Mouse (Mus musculus) neural tube, embryonic 15.5 days (tissue): ENCODE results near the gene Tmcc3. TPM values are rescaled to one million over a fixed set of nuclear protein-coding genes. Genes with fewer than 3 reads are reported as not detected.

Source experiments
- ATAC-seq: fragments of 200-750 bp; cut with Nextera tagmentation; 2 replicates; pipeline ENCODE4 v1.8.0; 2017; ENCODE audit warnings: mild to moderate bottlenecking, moderate TSS enrichment, moderate library complexity; ENCODE audit not compliant: low FRiP score
- H3K27ac ChIP-seq: fragments of 300-500 bp; sonication (generic); replicated peaks from 2 replicates; pipeline ENCODE4 v1.5.1; 2015; ENCODE audit warnings: mild to moderate bottlenecking, inconsistent platforms
- H3K27me3 ChIP-seq: fragments of 300-500 bp; sonication (generic); replicated peaks from 2 replicates; pipeline ENCODE4 v1.6.1; 2015; ENCODE audit warnings: inconsistent platforms
- H3K36me3 ChIP-seq: fragments of 300-500 bp; sonication (generic); 2 replicates; pipeline ENCODE4 v1.6.1; 2015; ENCODE audit warnings: inconsistent platforms
- H3K4me1 ChIP-seq: fragments of 300-500 bp; sonication (generic); 2 replicates; pipeline ENCODE4 v1.6.1; 2015; ENCODE audit warnings: inconsistent platforms
- H3K4me2 ChIP-seq: fragments of 300-500 bp; sonication (generic); 2 replicates; pipeline ENCODE4 v1.6.1; 2015; ENCODE audit warnings: inconsistent platforms, mild to moderate bottlenecking, moderate library complexity
- H3K4me3 ChIP-seq: fragments of 300-500 bp; sonication (generic); replicated peaks from 2 replicates; pipeline ENCODE4 v1.5.1; 2015; ENCODE audit warnings: mild to moderate bottlenecking, inconsistent platforms
- H3K9ac ChIP-seq: fragments of 300-500 bp; sonication (generic); replicated peaks from 2 replicates; pipeline ENCODE4 v1.6.1; 2015; ENCODE audit warnings: mild to moderate bottlenecking, inconsistent platforms
- H3K9me3 ChIP-seq: fragments of 300-500 bp; sonication (generic); replicated peaks from 2 replicates; pipeline ENCODE4 v1.6.1; 2016; ENCODE audit warnings: inconsistent platforms
- WGBS: fragments of 180-500 bp; shearing (Covaris S2); methylation state at CpG from one replicate; pipeline ENCODE4 v1.1.7; 2015; ENCODE audit warnings: mixed read lengths; 5-methylcytosine and 5-hydroxymethylcytosine counted together
- polyA plus RNA-seq: library from polyadenylated mRNA; unstranded; fragments of >200 nt; fragmentation: Nextera tagmentation; extraction: Ambion mirVana; gene quantifications from 2 replicates; pipeline ENCODE4 v1.2.1, GENCODE M21; 2015

Gene Tmcc3
- polyA plus RNA-seq, 1 experiment from 2014 or later, result 17.6 TPM

DNA sequence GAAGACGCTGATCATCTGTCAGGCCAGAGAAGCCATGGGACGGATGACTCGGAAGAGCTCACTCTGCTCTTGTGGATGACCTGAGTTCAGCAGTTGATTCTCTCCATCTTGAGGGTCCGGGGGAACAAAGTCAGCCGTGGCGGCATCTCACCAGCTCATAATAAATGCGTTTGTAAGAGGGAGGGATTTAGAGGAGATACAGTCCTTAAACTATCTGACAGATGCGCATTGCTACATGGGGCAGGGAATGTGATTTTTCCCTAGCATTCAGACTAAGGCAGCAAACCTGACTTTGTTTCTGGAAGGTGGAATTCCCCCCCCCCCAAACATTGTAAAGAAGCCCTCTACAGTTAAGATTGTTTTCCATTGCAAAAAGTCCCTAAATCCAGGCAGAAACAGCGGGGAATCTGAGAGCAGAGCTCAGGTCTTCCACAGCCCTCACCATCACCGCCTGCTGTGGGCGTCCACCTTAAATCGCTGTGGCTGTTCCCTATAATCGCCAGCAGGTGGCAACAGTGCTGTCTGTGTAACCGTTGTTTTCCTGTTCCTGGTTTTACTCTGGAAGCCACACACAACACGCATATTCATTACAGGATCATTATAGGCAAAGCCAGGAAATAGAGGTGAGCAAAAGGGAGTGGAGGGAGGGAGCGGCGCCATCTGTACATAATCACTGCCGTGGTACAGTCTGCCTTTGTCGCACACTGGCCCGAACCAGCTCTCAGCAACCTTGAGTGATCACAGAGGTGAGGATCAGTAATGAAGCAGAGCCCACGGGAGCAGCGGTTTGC, 96.8 kb downstream of the Tmcc3 start:
- Histone ChIP-seq H3K4me1 (peaks cover 23% of the 10 kb centered on the region), H3K36me3 (no peaks in the 10 kb centered on the region), H3K9me3 (no peaks in the 10 kb centered on the region), H3K4me2 (peak overlapping the region; percentile 58), H3K27me3 (no peaks in the 10 kb centered on the region), H3K9ac (peak overlapping the region; percentile 42), H3K4me3 (peak overlapping the region; percentile 31), H3K27ac (peak overlapping the region; percentile 49; the same call in 1 of the 2 replicates)
- peak; percentile 77 for ATAC-seq
- WGBS, result 23% methylated on average over 22 of the region's 22 CpGs

DNA sequence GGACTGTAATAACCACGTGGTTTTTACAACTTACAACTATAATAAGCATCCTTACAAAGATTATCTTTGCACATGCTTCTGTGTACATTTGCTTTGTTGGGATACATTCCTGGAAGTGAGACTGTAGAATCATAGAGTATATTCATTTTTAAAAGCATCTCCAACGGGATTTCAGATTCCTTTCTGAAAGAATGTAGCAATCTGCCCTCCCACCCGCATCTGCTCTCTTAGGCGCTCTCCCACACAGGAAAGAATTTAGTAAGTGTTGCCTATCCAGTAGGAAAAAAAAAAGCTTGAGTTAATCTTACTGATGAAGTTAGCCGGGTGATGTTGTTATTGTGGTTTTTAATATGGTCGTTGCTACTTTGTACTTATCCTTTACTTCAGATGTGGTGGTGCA, 97.9 kb downstream of the Tmcc3 start:
- H3K4me3 ChIP-seq, result no peak overlapping the region
- 83% methylated on average over 6 of the region's 6 CpGs for WGBS
- H3K4me1 ChIP-seq, result peaks cover 34% of the 10 kb centered on the region
- no peak overlapping the region for H3K9ac ChIP-seq
- no peak overlapping the region for H3K27ac ChIP-seq
- no peaks in the 10 kb centered on the region for H3K27me3 ChIP-seq
- no peak for ATAC-seq
- H3K36me3 ChIP-seq, result no peaks in the 10 kb centered on the region
- H3K9me3 ChIP-seq, result no peaks in the 10 kb centered on the region
- H3K4me2 ChIP-seq, result no peak overlapping the region

DNA sequence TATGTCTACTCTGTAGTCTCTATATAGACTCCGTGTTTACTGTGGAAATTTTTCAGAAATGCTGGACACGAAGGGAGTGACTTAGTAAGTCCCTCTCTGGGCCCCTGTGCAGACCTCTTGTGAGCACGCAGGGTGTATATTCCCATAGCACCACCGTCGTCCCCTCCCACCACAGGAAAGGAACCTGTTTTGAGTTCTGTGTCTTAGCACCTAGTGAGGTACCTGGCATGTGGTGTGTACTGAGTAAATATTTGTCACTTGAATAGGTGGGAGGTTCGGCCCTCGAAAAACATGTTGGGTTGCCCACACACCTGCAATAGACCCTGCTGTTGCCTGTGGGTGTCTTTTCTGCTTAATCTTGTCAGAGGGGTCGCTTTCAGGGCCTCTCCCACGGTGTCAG, 99.8 kb downstream of the Tmcc3 start:
- no peaks in the 10 kb centered on the region for H3K9me3 ChIP-seq
- no peak overlapping the region for H3K4me2 ChIP-seq
- no peaks in the 10 kb centered on the region for H3K27me3 ChIP-seq
- 91% methylated on average over 9 of the region's 9 CpGs for WGBS
- no peak overlapping the region for H3K9ac ChIP-seq
- H3K4me1 ChIP-seq, result peaks cover 52% of the 10 kb centered on the region
- H3K4me3 ChIP-seq, result no peak overlapping the region
- no peak for ATAC-seq
- no peak overlapping the region for H3K27ac ChIP-seq
- H3K36me3 ChIP-seq, result no peaks in the 10 kb centered on the region

DNA sequence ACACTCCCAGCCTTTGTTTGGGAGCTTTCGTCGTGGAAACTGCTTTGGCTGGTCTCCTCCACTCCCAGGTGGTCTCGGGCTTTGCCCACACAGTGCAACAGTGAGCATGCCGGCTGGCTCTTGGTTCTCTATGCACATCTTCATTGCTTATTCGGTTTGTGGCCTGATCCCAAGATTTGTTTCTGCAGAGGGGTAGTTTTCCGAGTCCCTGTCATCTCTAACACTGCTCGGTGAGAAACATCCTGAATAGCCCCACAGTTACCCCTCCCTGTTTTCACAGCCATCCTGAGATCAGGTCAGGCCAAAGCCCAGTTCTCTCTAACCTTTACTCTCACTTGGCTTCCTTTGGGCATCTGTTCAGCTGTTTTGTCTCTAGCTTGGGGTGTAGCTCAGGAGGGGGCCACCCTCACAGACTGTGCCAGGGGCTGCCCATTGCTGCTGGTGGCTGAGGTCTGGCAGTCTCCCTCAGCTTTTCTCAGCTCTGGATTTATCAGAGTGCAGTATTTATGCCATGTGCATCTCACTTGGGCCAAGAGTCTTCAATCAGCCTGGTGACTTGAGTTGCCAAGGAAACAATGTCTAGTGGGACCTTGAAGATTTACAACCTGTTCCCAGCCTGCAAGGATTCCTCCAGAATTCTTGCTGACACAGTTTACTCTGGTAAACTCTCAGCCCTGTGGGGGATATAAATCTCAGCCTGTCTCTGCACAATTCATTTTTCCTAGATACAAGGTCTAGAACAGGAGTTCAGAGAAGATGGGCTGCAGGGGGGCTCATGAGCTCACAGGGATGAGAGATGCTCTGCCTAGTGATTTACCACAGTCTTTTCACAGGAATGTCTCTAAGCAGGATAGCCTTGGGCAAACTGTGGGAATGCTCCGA, 102.3 kb downstream of the Tmcc3 start:
- Histone ChIP-seq H3K27me3 (no peaks in the 10 kb centered on the region), H3K36me3 (no peaks in the 10 kb centered on the region), H3K27ac (peak overlapping the region; percentile 81), H3K9me3 (no peaks in the 10 kb centered on the region), H3K4me2 (peak overlapping the region; percentile 2; the same call in 1 of the 2 replicates), H3K4me3 (no peak overlapping the region), H3K9ac (no peak overlapping the region), H3K4me1 (peaks cover 48% of the 10 kb centered on the region)
- ATAC-seq, result peak; percentile 90
- WGBS, result 15% methylated on average over 8 of the region's 8 CpGs

DNA sequence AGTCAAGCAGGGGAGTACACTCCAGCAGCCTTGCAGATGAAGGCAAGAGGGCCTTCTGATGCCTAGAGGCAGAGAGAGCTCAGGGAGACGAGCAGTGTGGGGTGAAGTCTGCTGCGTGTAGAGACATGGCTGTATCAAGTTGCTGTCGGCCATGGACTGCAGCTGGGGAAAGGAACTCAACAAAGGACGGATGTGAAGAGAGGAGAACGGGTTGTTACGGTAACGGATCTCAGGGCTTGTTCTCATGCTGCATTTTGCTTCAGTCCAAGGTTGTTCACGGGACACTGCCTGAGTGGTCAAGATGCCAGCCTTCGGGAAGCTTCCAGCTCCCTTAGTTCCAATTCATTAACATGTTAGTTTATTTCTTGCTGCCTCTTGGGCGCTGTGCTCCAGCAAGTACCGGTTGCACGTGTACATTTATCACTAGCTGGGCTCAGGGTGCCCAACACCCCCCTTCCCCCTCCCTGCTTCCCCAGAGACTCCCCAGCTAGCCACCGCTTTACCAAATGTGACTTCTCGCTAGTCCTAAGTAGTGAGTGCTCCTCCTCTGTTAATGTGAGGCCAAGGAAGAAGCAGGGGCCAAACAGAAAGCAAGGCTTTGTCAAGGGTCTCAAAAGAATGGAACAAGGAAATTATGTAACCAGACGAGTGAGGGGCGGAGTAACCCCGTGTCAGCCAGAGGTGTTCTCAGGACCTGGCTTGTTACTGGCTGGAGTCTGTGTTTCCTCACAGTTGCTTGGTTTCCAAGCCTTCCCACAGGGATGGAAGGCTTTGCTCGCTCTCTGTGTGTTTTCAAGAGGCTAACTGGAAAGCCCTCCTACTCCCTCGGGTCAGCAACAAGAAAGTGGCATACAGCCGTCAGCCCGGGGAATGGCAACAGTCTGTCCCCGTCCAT, 104.4 kb downstream of the Tmcc3 start:
- Histone ChIP-seq H3K27me3 (no peaks in the 10 kb centered on the region), H3K4me2 (peak overlapping the region; percentile 19), H3K9me3 (no peaks in the 10 kb centered on the region), H3K36me3 (no peaks in the 10 kb centered on the region), H3K4me3 (no peak overlapping the region), H3K27ac (peak overlapping the region; percentile 81), H3K9ac (0 out of 2 replicates have a peak overlapping the region, but pooled peaks have one; percentile 2), H3K4me1 (peaks cover 41% of the 10 kb centered on the region)
- WGBS, result 27% methylated on average over 22 of the region's 22 CpGs
- no peak for ATAC-seq

DNA sequence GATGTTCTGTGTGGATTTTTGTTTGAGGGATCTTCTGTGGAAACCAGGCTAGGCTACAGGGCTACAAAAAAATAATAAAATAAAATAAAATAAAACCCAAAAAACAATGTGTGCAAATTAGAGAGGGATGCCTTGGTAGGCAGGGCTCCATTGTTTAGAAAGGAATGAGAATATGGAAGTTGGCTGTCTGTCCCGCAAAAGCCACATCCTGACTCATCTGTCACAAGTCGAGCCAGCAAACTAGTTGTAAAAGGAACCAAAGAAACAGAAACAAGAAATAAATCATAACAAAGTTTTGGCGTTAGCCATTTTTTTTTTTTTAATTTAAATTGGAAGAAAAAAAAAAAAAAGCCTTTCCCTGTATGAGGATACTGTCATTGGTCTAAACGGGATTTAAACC, 105.9 kb downstream of the Tmcc3 start:
- H3K4me3 ChIP-seq, result no peak overlapping the region
- no peaks in the 10 kb centered on the region for H3K9me3 ChIP-seq
- no peaks in the 10 kb centered on the region for H3K27me3 ChIP-seq
- H3K4me1 ChIP-seq, result peaks cover 36% of the 10 kb centered on the region
- H3K9ac ChIP-seq, result no peak overlapping the region
- H3K36me3 ChIP-seq, result no peaks in the 10 kb centered on the region
- WGBS, result 92% methylated on average over 4 of the region's 4 CpGs
- H3K27ac ChIP-seq, result no peak overlapping the region
- no peak overlapping the region for H3K4me2 ChIP-seq
- ATAC-seq, result no peak

DNA sequence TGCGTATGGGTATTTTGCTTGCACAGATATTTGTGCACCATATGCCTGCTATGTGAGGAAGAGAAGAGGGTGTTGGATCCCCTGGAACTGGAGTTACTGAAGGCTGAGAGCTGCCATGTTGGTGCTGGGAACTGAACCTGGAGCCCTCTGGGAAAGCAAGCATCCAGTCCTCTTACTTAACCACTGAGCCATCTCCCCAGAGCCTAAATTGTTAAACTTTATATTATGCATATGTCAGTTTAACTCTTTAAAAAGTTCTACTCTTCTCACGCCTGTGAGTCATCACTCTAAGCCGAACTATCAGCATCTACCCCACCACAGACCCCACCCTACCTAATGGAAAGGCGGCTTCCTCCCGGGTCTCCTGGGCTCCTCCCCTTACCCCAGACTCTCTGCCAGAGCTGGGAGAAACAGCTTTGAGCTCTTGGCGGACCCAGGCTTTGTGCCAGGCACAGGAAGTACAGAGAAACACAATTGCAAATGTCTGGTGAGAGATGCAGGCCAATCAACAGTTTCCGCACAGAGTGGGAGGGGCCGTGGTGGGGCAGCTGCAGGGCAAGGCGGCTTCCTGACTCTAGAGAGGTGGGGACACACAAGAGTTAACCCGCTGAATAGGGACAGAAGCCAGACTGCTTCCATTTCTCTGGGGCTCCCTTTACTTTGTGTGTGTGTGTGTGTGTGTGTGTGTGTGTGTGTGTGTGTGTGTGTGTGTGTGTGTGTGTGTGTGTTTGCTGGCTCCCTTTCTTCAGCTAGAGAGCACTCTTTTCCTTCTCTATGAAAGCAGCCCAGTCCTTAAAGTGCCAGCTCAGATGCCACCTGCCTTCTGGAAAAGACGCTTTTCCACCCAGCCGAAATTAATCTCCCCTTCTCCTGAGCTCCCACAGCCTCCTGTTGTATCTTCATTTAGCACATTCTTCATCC, 114.5 kb downstream of the Tmcc3 start:
- Histone ChIP-seq H3K9ac (no peak overlapping the region), H3K27me3 (no peaks in the 10 kb centered on the region), H3K4me3 (no peak overlapping the region), H3K27ac (peak overlapping the region; percentile 54; the same call in 1 of the 2 replicates), H3K4me2 (no peak overlapping the region), H3K9me3 (no peaks in the 10 kb centered on the region), H3K36me3 (no peaks in the 10 kb centered on the region), H3K4me1 (peaks cover 5% of the 10 kb centered on the region; the same call in 1 of the 2 replicates)
- WGBS, result 47% methylated on average over 12 of the region's 12 CpGs
- ATAC-seq, result peak; percentile 86

DNA sequence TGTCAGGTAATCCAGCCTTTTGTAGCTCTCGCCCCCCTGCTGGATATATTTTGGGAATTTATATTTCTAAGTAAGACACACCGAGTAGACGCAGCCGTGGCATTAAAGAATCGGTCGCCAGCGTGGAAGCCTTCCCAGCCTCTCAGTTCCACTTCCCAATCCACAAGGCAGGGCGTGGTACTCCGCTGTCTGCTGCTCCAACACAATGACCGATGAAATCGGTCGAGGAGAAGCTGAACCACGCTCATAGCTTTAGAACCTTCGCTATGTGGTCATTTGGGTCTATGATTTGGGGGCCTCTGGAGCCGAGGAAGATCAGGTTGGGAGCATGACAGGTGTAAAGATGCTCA, 115.1 kb downstream of the Tmcc3 start:
- H3K4me3 ChIP-seq, result no peak overlapping the region
- WGBS, result 87% methylated on average over 15 of the region's 15 CpGs
- H3K27ac ChIP-seq, result peak overlapping the region; percentile 54; the same call in 1 of the 2 replicates
- ATAC-seq, result no peak
- no peaks in the 10 kb centered on the region for H3K36me3 ChIP-seq
- no peaks in the 10 kb centered on the region for H3K27me3 ChIP-seq
- H3K4me2 ChIP-seq, result no peak overlapping the region
- no peaks in the 10 kb centered on the region for H3K9me3 ChIP-seq
- peaks cover 5% of the 10 kb centered on the region; the same call in 1 of the 2 replicates for H3K4me1 ChIP-seq
- H3K9ac ChIP-seq, result no peak overlapping the region

DNA sequence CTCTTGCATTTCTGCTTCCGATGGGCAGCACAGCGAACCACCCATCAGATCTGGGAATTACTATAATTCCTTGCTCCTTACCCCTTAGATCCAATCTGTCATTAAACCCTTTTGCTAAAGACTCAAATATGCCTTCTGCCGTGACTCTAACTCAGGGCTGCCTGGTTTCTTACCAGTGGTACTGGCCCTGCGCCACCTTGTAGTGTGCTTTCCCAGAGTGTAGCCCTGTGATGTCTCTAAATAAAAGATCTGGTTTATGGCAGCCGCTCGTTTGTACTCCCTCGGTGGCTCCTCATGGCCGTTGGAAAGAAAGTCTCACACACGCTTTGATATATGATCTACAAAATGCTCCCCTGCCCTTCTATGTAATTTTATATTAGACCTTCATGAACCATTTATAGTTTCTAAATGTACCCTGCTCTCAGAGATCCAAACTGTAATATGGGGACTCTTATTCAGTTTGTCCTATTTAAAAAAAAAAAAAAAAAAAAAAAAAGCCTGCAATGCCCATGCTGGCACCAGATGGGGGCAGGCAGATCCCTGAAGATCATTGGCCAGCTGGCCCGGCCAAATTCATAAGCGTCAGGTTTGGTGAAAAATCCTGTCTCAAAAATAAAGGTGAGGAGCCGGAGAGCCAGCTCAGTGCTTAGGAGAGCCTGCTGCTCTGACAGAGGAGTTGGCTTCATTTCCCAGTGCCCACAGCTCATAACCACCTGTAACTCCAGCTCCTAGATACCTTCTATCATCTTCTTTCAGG, 116.6 kb downstream of the Tmcc3 start:
- WGBS, result 53% methylated on average over 12 of the region's 12 CpGs
- H3K27me3 ChIP-seq, result no peaks in the 10 kb centered on the region
- H3K4me2 ChIP-seq, result no peak overlapping the region
- no peak for ATAC-seq
- no peaks in the 10 kb centered on the region for H3K9me3 ChIP-seq
- H3K27ac ChIP-seq, result no peak overlapping the region; the same call in 1 of the 2 replicates
- no peak overlapping the region for H3K4me3 ChIP-seq
- no peaks in the 10 kb centered on the region for H3K36me3 ChIP-seq
- H3K4me1 ChIP-seq, result peaks cover 5% of the 10 kb centered on the region; the same call in 1 of the 2 replicates
- H3K9ac ChIP-seq, result no peak overlapping the region

DNA sequence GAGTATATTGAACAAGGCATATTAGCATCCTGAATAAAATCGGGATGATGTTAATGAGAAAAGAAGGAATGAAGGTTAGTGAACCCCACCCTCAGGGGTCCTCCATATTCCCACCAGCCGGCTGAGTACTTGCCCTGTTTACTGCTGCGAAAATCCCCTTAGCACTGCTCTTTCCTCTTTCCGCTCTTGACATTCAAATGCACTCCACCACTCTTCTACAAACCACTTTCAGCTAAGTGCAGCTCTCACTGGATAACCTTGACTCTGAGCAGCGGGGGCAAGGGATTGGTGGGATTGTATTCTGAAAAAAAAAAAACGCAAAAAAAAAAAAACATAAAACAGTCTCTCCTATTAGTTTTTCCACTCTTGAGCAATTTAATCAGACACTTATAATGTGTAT, 118.8 kb downstream of the Tmcc3 start:
- Histone ChIP-seq H3K4me2 (no peak overlapping the region), H3K27ac (no peak overlapping the region), H3K9me3 (no peaks in the 10 kb centered on the region), H3K4me1 (peaks cover 10% of the 10 kb centered on the region; the same call in 1 of the 2 replicates), H3K4me3 (no peak overlapping the region), H3K9ac (no peak overlapping the region), H3K36me3 (no peaks in the 10 kb centered on the region), H3K27me3 (no peaks in the 10 kb centered on the region)
- ATAC-seq, result no peak
- WGBS, result 81% methylated on average over 6 of the region's 6 CpGs
